Mouse (Mus musculus) liver, embryonic 12.5 days (tissue): Measurements from ENCODE around the gene Rfxap. TPM values are rescaled to one million over a fixed set of nuclear protein-coding genes. Genes with fewer than 3 reads are reported as not detected.
"Not testable (repeated sequence)": the region's sequence is repeated elsewhere in the genome, so short reads cannot be mapped to it uniquely, and the experiment has no call there.

Source experiments
- ATAC-seq: fragments of 200-750 bp; cut with Nextera tagmentation; 2 replicates; pipeline ENCODE4 v1.8.0; 2017; ENCODE audit warnings: moderate number of reproducible peaks, mild to moderate bottlenecking, moderate library complexity
- H3K27ac ChIP-seq: fragments of 300-500 bp; sonication (generic); 2 replicates; pipeline ENCODE4 v1.5.1; 2016; ENCODE audit warnings: mild to moderate bottlenecking
- H3K27me3 ChIP-seq: fragments of 300-500 bp; sonication (generic); replicated peaks from 2 replicates; pipeline ENCODE4 v1.6.1; 2016; ENCODE audit warnings: mild to moderate bottlenecking, moderate library complexity
- H3K36me3 ChIP-seq: fragments of 300-500 bp; sonication (generic); 2 replicates; pipeline ENCODE4 v1.6.1; 2016; ENCODE audit warnings: mild to moderate bottlenecking, moderate library complexity
- H3K4me1 ChIP-seq: fragments of 300-500 bp; sonication (generic); 2 replicates; pipeline ENCODE4 v1.6.1; 2016
- H3K4me2 ChIP-seq: fragments of 300-500 bp; sonication (generic); 2 replicates; pipeline ENCODE4 v1.6.1; 2016; ENCODE audit warnings: mild to moderate bottlenecking, moderate library complexity
- H3K4me3 ChIP-seq: fragments of 300-500 bp; sonication (generic); 2 replicates; pipeline ENCODE4 v1.5.1; 2016; ENCODE audit warnings: mild to moderate bottlenecking, moderate library complexity
- H3K9ac ChIP-seq: fragments of 300-500 bp; sonication (generic); 2 replicates; pipeline ENCODE4 v1.6.1; 2016; ENCODE audit warnings: mild to moderate bottlenecking, moderate library complexity
- H3K9me3 ChIP-seq: fragments of 300-500 bp; sonication (generic); replicated peaks from 2 replicates; pipeline ENCODE4 v1.6.1; 2016; ENCODE audit warnings: mild to moderate bottlenecking, moderate library complexity
- WGBS: fragments of 180-500 bp; shearing (Covaris S2); methylation state at CpG from one replicate; pipeline ENCODE4 v1.1.7; 2016; ENCODE audit not compliant: insufficient replicate concordance; 5-methylcytosine and 5-hydroxymethylcytosine counted together
- polyA plus RNA-seq: library from polyadenylated mRNA; unstranded; fragments of >200 nt; fragmentation: Nextera tagmentation; extraction: Ambion mirVana; gene quantifications from 2 replicates; pipeline ENCODE4 v1.2.1, GENCODE M21; 2016

The Rfxap gene
- polyA plus RNA-seq, 1 experiment from 2014 or later = 38.7 TPM

DNA sequence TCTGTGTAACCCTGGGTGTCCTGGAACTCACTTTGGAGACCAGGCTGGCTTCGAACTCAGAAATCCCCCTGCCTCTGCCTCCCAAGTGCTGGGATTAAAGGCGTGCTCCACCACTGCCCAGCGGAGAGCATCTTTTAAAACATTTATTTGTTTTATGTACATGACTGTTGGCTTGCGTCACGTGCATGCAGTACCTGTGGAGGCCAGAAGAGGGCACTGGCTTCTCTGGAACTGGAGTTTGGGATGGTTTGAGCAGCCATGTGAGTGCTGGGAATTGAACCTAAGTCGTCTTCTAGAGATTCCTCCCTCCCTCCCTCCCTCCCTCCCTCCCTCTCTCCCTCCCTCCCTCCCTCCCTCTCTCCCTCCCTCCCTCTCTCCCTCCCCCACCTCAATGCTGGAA is 42.1 kb downstream of the Rfxap start:
- not testable (repeated sequence) for H3K36me3 ChIP-seq, H3K9me3 ChIP-seq, H3K4me2 ChIP-seq, H3K9ac ChIP-seq, H3K27me3 ChIP-seq, ATAC-seq, H3K4me3 ChIP-seq, H3K4me1 ChIP-seq, H3K27ac ChIP-seq
- 70% methylated on average over 6 of the region's 6 CpGs for WGBS

DNA sequence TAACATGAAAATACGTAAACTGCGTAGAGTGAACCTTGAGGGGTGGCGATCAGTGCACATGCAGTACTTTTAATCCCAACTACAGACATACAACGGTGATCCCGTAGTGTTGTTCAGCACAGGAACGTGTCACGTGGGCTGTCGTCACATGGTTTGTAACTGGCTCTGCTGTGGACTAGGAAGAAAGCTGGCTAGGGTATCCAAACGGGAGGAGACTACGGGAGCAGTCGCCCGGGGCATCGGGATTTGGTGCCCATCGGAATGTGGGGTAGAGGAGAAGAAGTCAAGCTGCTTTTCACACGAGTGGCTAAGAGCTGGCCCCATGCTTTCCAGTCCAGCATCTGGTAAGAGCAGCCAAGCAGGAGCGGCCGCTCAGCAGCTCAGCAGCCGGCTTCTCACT is 43.2 kb downstream of the Rfxap start:
- H3K27ac ChIP-seq = no peak overlapping the region
- no peaks in the 10 kb centered on the region for H3K36me3 ChIP-seq
- no peaks in the 10 kb centered on the region for H3K4me1 ChIP-seq
- WGBS = 67% methylated on average over 18 of the region's 18 CpGs
- H3K27me3 ChIP-seq = no peaks in the 10 kb centered on the region
- no peaks in the 10 kb centered on the region; the same call in 1 of the 2 replicates for H3K9me3 ChIP-seq
- H3K4me3 ChIP-seq = no peak overlapping the region
- ATAC-seq = no peak
- no peak overlapping the region for H3K9ac ChIP-seq
- no peak overlapping the region for H3K4me2 ChIP-seq

DNA sequence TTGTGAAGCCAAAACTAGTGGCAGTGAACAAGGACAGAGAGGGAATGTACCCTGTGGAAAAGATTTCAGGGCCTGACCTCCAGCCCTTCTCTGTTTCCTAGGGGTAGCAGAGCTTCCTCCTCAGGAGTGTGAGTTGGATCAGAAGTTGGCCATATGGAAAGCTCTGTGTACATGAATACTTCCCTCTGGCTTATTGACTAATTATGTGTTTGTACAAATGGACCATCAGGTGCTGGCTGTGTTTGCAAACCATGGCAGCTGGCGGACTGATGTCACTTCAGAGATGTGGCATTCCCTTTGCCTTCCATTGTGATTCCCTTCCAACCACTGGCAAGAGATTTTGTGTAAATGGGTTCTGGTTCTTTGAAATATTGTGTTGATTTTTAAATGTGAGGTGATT is 46.3 kb downstream of the Rfxap start:
- no peaks in the 10 kb centered on the region for H3K36me3 ChIP-seq
- no peak for ATAC-seq
- WGBS = 60% methylated on average over 1 of the region's 1 CpGs
- no peaks in the 10 kb centered on the region; the same call in 1 of the 2 replicates for H3K9me3 ChIP-seq
- no peak overlapping the region for H3K9ac ChIP-seq
- no peaks in the 10 kb centered on the region for H3K4me1 ChIP-seq
- H3K27ac ChIP-seq = no peak overlapping the region
- H3K4me3 ChIP-seq = no peak overlapping the region
- no peak overlapping the region for H3K4me2 ChIP-seq
- peaks cover 15% of the 10 kb centered on the region for H3K27me3 ChIP-seq

- Histone ChIP-seq H3K9me3 (no peaks in the 10 kb centered on the region; the same call in 1 of the 2 replicates), H3K36me3 (no peaks in the 10 kb centered on the region), H3K4me3 (no peak overlapping the region), H3K4me2 (no peak overlapping the region), H3K27me3 (peaks cover 22% of the 10 kb centered on the region), H3K27ac (no peak overlapping the region), H3K4me1 (0 out of 2 replicates have a peak, but pooled peaks cover 3% of the 10 kb centered on the region), H3K9ac (no peak overlapping the region)
- ATAC-seq = no peak
- 61% methylated on average over 15 of the region's 15 CpGs for WGBS
Observed at GRCm38 (mm10) chr3:54760321-54761115, 47.1 kb downstream of the Rfxap start.

DNA sequence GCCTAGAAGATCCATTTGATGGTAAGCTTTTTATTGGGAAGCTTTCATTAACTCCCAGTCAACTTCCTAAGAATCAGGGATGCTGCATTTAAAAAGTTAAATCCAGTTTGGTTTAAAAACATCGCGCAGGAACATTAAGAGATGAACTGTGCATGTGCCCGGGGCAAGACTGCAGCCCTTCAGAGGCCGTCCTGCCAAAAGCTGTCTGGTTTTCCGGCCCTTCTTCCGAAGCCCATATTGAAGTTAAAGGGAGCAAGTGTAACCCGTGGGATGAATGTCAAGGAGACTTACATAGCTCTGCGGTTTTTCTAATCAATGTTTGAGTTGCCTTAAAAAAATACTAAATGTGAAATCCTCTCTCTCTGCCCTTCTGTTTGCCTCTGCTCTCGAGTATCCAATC is 48.4 kb downstream of the Rfxap start:
- 69% methylated on average over 9 of the region's 9 CpGs for WGBS
- Histone ChIP-seq H3K4me3 (no peak overlapping the region), H3K9ac (no peak overlapping the region), H3K9me3 (no peaks in the 10 kb centered on the region; the same call in 1 of the 2 replicates), H3K4me1 (0 out of 2 replicates have a peak, but pooled peaks cover 7% of the 10 kb centered on the region), H3K4me2 (no peak overlapping the region), H3K36me3 (no peaks in the 10 kb centered on the region), H3K27me3 (peaks cover 35% of the 10 kb centered on the region), H3K27ac (no peak overlapping the region)
- ATAC-seq = no peak

GRCm38 (mm10) chr3:54757446-54757845 is 50.1 kb downstream of the Rfxap start:
- Histone ChIP-seq H3K4me2 (no peak overlapping the region), H3K27ac (no peak overlapping the region), H3K9ac (no peak overlapping the region), H3K9me3 (no peaks in the 10 kb centered on the region; the same call in 1 of the 2 replicates), H3K36me3 (no peaks in the 10 kb centered on the region), H3K4me1 (0 out of 2 replicates have a peak, but pooled peaks cover 7% of the 10 kb centered on the region), H3K4me3 (no peak overlapping the region), H3K27me3 (peaks cover 38% of the 10 kb centered on the region)
- ATAC-seq = no peak
- 78% methylated on average over 8 of the region's 8 CpGs for WGBS

DNA sequence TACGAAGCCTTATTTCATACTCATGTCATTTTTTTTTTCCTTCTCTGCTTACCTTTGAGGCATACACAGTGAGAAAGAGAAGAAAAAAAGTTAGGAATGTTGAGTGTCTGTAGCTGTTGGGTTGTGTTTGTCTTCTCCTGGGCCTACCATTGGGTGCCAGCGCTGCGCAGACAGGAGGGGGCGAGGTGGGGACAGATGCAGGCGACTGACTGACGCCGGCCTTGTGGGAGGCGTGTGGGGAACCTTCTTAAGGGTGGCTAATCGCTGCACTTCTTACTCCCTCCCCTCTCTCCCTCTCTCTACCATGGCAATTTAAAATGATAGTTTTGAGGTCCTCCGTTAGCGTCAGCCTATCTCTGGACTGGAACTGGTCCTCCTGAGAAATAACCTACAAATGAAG is 51.5 kb downstream of the Rfxap start:
- WGBS = 6% methylated on average over 11 of the region's 11 CpGs
- Histone ChIP-seq H3K9me3 (no peaks in the 10 kb centered on the region), H3K4me2 (peak overlapping the region; percentile 72), H3K27ac (no peak overlapping the region), H3K9ac (no peak overlapping the region), H3K4me3 (peak overlapping the region; percentile 52), H3K36me3 (peaks cover 4% of the 10 kb centered on the region), H3K27me3 (peaks cover 38% of the 10 kb centered on the region), H3K4me1 (0 out of 2 replicates have a peak, but pooled peaks cover 7% of the 10 kb centered on the region)
- ATAC-seq = no peak

DNA sequence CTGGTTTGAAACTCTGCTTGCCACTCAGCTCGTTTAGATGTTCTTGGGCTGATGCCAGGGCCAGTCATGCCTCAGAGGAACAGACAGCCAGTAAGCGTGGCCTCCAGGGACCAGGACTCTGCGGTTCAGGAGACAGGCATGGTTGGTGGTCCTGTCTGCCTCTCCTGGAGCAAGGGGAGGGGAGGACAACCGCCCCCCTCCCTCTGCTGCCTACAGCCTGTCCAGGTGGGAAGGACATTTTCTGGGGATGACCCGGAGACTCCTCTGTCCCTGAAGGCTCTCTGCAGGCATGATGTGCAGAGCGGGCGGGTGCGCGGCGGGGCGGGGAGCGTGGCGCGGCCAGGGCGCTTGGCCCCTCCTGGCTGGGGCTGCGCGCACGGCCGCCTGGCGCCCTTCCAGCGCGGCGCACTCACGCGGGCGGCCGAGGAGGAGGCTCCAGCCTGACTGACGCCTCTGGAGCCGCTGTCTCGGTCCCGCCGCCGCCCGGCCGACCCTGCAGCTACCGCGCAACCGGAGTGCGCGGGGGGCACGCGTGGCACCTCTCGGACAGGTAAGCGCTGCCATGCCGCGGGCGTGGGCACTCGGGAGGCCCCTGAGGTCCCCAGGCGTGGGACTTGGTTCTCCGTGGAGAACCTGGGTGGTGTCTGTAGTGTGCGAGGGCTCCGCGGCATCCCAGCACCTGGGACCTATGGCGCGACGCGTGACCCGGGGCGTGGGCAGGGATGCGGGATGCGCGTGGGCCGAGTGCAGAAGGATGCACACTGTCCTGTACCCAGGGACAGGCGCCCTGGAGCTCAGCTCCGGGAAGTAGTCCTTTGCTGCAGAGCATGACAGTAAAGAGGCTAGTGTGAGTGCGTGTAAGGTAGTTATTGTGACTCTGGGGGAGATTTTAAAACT is 52.2 kb downstream of the Rfxap start, which contains the start of gene Smad9:
TSS of gene Smad9 (plus strand) at position 438 of the 897 bp plus-strand sequence.
- Histone ChIP-seq H3K36me3 (peaks cover 11% of the 10 kb centered on the region), H3K27me3 (peaks cover 38% of the 10 kb centered on the region), H3K9me3 (no peaks in the 10 kb centered on the region), H3K27ac (no peak within 1 kb of the TSS), H3K4me3 (peak within 1 kb of the TSS; percentile 52), H3K4me2 (peak within 1 kb of the TSS; percentile 72), H3K9ac (no peak within 1 kb of the TSS; the same call in 1 of the 2 replicates), H3K4me1 (0 out of 2 replicates have a peak, but pooled peaks cover 7% of the 10 kb centered on the region)
- peak; percentile 51; the same call in 1 of the 2 replicates for ATAC-seq
- 3% methylated on average over 66 of the region's 66 CpGs for WGBS

DNA sequence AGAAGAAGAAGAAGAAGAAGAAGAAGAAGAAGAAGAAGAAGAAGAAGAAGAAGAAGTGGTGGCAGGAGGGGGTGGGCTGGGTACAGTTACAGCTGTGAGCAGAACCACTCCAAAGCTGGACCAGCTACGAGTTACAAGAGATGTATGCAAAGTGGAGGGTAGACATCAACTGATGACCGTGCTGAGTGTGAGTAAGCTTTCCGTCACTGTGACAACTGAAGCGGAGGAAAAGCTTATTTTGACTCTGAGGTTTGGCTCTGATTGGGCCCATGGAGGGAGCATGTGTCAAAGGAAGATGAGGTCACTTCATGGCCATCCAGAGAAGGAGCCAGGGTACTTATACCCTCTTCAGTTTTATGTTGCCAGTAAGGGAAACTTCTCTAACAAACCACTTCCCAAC is 54.2 kb downstream of the Rfxap start:
- H3K27ac ChIP-seq = no peak overlapping the region
- H3K36me3 ChIP-seq = peaks cover 31% of the 10 kb centered on the region
- H3K27me3 ChIP-seq = peaks cover 38% of the 10 kb centered on the region
- 0 out of 2 replicates have a peak, but pooled peaks cover 7% of the 10 kb centered on the region for H3K4me1 ChIP-seq
- 55% methylated on average over 4 of the region's 4 CpGs for WGBS
- no peak overlapping the region for H3K9ac ChIP-seq
- no peak for ATAC-seq
- no peaks in the 10 kb centered on the region for H3K9me3 ChIP-seq
- no peak overlapping the region for H3K4me2 ChIP-seq
- no peak overlapping the region for H3K4me3 ChIP-seq
